Mouse (Mus musculus) intestine, embryonic 16.5 days (tissue): Measurements from ENCODE around the gene Tmem156. TPM values are rescaled to one million over a fixed set of nuclear protein-coding genes. Genes with fewer than 3 reads are reported as not detected.

Experiments used
- ATAC-seq: fragments of 200-750 bp; cut with Nextera tagmentation; 2 replicates; pipeline ENCODE4 v1.8.0; 2017; ENCODE audit warnings: moderate TSS enrichment, moderate library complexity
- H3K27ac ChIP-seq: fragments of 300-500 bp; sonication (generic); 2 replicates; pipeline ENCODE4 v1.5.1; 2014; ENCODE audit warnings: mild to moderate bottlenecking, low read length
- H3K27me3 ChIP-seq: fragments of 300-500 bp; sonication (generic); replicated peaks from 2 replicates; pipeline ENCODE4 v1.6.1; 2014; ENCODE audit warnings: low read length, control low read depth, mixed read lengths; ENCODE audit not compliant: control insufficient read depth, insufficient read depth
- H3K36me3 ChIP-seq: fragments of 300-500 bp; sonication (generic); 2 replicates; pipeline ENCODE4 v1.6.1; 2014; ENCODE audit warnings: low read length, control low read depth; ENCODE audit not compliant: control insufficient read depth, insufficient read depth
- H3K4me1 ChIP-seq: fragments of 300-500 bp; sonication (generic); 2 replicates; pipeline ENCODE4 v1.6.1; 2014; ENCODE audit warnings: low read length, control low read depth, mixed read lengths; ENCODE audit not compliant: control insufficient read depth, insufficient read depth
- H3K4me2 ChIP-seq: fragments of 300-500 bp; sonication (generic); 2 replicates; pipeline ENCODE4 v1.6.1; 2014; ENCODE audit warnings: low read depth, low read length, control low read depth
- H3K4me3 ChIP-seq: fragments of 300-500 bp; sonication (generic); 2 replicates; pipeline ENCODE4 v1.5.1; 2014; ENCODE audit warnings: mild to moderate bottlenecking, low read length
- H3K9ac ChIP-seq: fragments of 300-500 bp; sonication (generic); 2 replicates; pipeline ENCODE4 v1.6.1; 2014; ENCODE audit warnings: low read depth, low read length
- H3K9me3 ChIP-seq: fragments of 300-500 bp; sonication (generic); 2 replicates; pipeline ENCODE4 v1.6.1; 2016; ENCODE audit warnings: low read length, control low read depth; ENCODE audit not compliant: control insufficient read depth
- WGBS: fragments of 180-500 bp; shearing (Covaris S2); extraction: QIAGEN DNeasy Blood & Tissue Kit; methylation state at CpG from one replicate; pipeline ENCODE4 v1.1.7; 2014; 5-methylcytosine and 5-hydroxymethylcytosine counted together
- polyA plus RNA-seq: library from polyadenylated mRNA; unstranded; fragments of >200 nt; fragmentation: Nextera tagmentation; extraction: Ambion mirVana; gene quantifications from 2 replicates; pipeline ENCODE4 v1.2.1, GENCODE M21; 2015

Tmem156 gene
- polyA plus RNA-seq, 1 experiment from 2014 or later, result 2.1 TPM

DNA sequence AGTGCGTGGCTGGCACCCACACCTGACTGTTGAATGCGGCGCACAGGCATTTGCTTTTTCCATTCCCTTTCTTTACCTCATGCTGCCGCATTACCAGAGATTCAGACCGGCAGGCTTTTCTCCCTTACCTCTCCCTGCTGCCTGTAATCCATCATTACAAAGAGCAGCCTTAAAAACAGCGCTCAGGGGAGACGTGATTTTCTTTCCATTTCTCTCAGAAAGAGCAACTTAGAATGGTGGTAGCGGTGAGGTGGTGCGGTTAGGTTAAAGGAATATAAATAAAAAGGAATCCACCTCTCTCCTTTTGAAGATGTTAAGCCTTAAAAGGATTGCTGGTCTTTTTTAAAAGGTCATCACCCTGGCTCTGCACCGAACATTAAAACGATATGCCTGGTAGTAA lies 22.1 kb downstream of the Tmem156 start:
- 62% methylated on average over 11 of the region's 11 CpGs for WGBS
- no peaks in the 10 kb centered on the region for H3K4me1 ChIP-seq

DNA sequence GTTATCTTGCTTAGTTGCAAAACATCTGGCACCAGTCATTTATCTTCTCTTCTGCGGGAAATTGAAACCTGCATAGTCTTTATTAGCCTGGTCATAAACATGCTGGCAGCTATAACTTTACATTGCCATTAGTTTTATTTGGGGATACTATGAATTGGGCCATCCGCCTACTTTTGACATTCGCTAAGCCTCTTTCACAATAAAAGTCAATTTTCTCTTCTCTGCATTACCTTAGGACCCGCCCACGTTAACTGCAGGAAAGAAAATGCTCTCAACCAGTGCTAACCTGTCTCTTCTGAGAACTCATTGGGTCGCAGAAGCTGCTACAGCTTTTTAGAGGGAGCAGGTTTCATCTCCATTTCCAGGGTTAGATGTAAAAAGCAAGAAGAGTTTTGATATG lies 23.8 kb downstream of the Tmem156 start:
- no peaks in the 10 kb centered on the region for H3K36me3 ChIP-seq
- H3K4me1 ChIP-seq, result no peaks in the 10 kb centered on the region
- ATAC-seq, result no peak
- WGBS, result 66% methylated on average over 6 of the region's 6 CpGs
- H3K27ac ChIP-seq, result no peak overlapping the region
- H3K9me3 ChIP-seq, result no peaks in the 10 kb centered on the region
- H3K9ac ChIP-seq, result no peak overlapping the region
- H3K4me3 ChIP-seq, result no peak overlapping the region
- H3K27me3 ChIP-seq, result no peaks in the 10 kb centered on the region
- H3K4me2 ChIP-seq, result no peak overlapping the region

More for the DNA sequence above, 22.1 kb downstream of the Tmem156 start:
- no peaks in the 10 kb centered on the region for H3K27me3 ChIP-seq
- no peak overlapping the region for H3K4me3 ChIP-seq
- H3K9ac ChIP-seq, result no peak overlapping the region
- no peak overlapping the region for H3K4me2 ChIP-seq
- no peak for ATAC-seq
- H3K27ac ChIP-seq, result no peak overlapping the region
- H3K36me3 ChIP-seq, result no peaks in the 10 kb centered on the region
- no peaks in the 10 kb centered on the region for H3K9me3 ChIP-seq

DNA sequence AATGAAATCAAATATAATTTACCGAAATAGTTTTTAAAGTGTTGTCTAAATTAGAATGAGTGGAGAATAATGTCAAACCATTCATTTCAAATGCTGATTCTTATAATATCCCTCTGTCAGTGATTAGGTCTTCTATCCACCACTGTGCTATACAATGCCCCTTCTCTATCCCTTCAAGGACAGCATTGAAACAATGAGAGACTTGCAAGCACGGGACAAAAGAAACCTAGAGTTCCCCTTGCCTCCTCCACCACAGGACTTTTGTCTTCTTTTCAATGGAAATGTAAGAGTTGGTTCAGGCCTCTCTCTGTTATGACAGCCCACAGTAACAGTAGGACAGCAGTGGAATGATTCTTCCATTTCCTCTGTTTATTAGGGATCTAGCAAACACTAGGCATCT lies 28.7 kb downstream of the Tmem156 start:
- H3K27ac ChIP-seq, result no peak overlapping the region
- no peaks in the 10 kb centered on the region for H3K4me1 ChIP-seq
- 82% methylated on average over 2 of the region's 2 CpGs for WGBS
- H3K4me3 ChIP-seq, result no peak overlapping the region
- no peaks in the 10 kb centered on the region for H3K27me3 ChIP-seq
- no peak for ATAC-seq
- no peaks in the 10 kb centered on the region for H3K36me3 ChIP-seq
- H3K9me3 ChIP-seq, result no peaks in the 10 kb centered on the region
- no peak overlapping the region for H3K4me2 ChIP-seq
- no peak overlapping the region for H3K9ac ChIP-seq

DNA sequence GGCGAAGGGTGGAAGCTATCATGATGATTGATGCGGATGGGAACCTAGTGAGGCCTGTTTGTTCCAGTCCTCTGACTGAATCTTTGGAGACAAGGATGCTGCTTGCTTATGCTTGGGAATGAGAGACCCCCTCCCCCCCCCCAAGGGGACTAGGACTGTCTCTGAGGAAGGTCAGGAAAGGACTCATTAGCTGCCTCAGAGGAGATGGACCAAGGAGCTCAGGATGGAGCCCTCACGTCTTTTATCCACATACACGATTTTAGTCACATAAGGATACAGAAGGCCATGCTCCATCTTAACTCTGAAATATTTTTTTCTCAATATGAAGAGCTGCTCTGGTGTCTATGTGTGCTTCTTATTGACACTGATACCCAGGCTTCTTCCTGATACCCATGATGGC lies 29.7 kb downstream of the Tmem156 start:
- H3K9ac ChIP-seq, result no peak overlapping the region
- no peaks in the 10 kb centered on the region for H3K9me3 ChIP-seq
- WGBS, result 89% methylated on average over 4 of the region's 4 CpGs

DNA sequence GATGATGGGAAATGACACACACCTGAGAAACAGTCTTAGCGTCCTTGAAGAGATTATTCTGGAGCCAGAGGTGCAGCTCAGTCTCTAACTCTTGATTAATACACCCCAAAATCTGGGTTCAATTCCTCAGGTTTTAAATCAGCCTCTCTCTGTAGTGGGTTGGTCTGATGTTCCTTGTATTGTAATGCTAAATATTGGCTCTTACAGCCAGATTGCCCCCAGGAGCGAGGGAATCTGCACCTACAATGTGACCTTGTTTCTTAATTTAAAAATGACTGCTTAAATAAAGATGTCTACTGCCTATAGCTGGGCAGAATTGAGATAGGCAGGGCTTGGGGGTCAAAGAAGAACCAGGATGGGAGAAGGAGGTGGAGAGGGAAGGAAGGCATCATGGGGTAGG lies 32.1 kb downstream of the Tmem156 start:
- H3K36me3 ChIP-seq, result no peaks in the 10 kb centered on the region
- no peak for ATAC-seq
- no peaks in the 10 kb centered on the region for H3K9me3 ChIP-seq
- no peak overlapping the region for H3K27ac ChIP-seq
- no peak overlapping the region for H3K4me2 ChIP-seq
- H3K27me3 ChIP-seq, result no peaks in the 10 kb centered on the region
- H3K9ac ChIP-seq, result no peak overlapping the region
- WGBS, result 85% methylated on average over 2 of the region's 2 CpGs
- no peaks in the 10 kb centered on the region for H3K4me1 ChIP-seq
- no peak overlapping the region for H3K4me3 ChIP-seq

More for the DNA sequence above, 29.7 kb downstream of the Tmem156 start:
- ATAC-seq, result no peak
- H3K27me3 ChIP-seq, result no peaks in the 10 kb centered on the region
- H3K36me3 ChIP-seq, result no peaks in the 10 kb centered on the region
- H3K4me3 ChIP-seq, result no peak overlapping the region
- H3K4me2 ChIP-seq, result no peak overlapping the region
- no peaks in the 10 kb centered on the region for H3K4me1 ChIP-seq
- no peak overlapping the region for H3K27ac ChIP-seq

DNA sequence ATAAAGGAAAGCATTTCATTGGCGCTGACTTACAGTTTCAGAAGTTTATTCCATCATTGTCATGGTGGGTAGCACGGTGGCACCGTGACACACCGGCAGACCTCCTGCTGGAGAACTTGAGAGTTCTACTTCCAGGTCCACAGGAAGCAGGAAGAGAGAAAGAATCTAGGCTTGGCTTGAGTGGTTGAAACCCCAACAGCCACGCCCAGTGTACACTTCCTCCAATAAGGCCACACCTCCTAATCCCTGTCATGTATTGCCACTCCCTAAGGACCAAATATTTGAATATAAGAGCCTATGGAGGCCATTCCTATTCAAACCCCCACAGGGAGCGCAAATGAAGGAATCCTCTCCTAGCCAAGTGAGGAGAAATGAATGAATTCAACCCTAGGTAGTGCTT lies 34.3 kb downstream of the Tmem156 start:
- no peaks in the 10 kb centered on the region for H3K36me3 ChIP-seq
- H3K9me3 ChIP-seq, result no peaks in the 10 kb centered on the region
- no peak overlapping the region for H3K4me3 ChIP-seq
- WGBS, result 92% methylated on average over 6 of the region's 6 CpGs
- no peaks in the 10 kb centered on the region for H3K4me1 ChIP-seq
- no peaks in the 10 kb centered on the region for H3K27me3 ChIP-seq
- no peak overlapping the region for H3K27ac ChIP-seq
- H3K4me2 ChIP-seq, result no peak overlapping the region
- no peak for ATAC-seq
- no peak overlapping the region for H3K9ac ChIP-seq

DNA sequence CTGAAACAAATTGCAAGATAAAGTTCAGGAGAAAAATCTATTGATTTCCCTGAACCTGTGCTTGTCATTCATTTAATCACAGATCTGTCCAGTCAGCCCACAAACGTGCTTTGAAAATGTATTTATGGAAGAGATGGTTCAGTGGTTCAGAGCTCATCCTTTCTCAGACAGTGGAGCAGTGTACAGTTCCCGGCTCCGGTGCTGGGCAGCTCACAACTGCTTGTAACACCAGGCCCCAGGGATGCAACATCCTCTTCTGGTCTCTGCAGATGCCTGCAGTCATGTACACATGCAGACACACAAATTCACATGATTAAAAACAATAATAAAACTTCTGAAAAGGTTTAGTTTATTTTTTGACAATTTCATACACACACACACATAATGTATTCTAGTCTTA lies 40.4 kb downstream of the Tmem156 start:
- Histone ChIP-seq H3K4me2 (no peak overlapping the region), H3K4me1 (no peaks in the 10 kb centered on the region), H3K27me3 (no peaks in the 10 kb centered on the region), H3K36me3 (no peaks in the 10 kb centered on the region), H3K4me3 (no peak overlapping the region), H3K9ac (no peak overlapping the region), H3K9me3 (no peaks in the 10 kb centered on the region), H3K27ac (no peak overlapping the region)
- no peak for ATAC-seq
- 73% methylated on average over 3 of the region's 3 CpGs for WGBS

DNA sequence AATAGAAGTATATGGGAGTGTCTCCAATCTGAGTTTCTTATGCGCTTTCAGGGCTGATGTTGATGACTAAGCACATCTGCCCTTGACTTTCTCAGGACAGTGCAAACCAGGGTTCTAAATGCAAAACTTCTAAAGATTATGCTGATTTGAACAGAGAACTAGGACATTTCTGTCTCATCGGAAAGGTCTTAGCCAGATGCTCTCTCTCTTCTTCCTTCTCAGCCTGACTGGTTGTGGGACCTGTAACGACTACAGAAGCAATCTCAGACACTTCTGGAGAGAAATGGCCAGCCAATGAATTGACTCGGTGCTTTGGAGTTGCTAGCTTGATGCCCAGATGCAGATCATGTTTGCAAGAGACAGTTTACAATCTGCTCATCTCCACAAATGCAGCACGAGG lies 42.1 kb downstream of the Tmem156 start:
- Histone ChIP-seq H3K9ac (no peak overlapping the region), H3K9me3 (no peaks in the 10 kb centered on the region), H3K27ac (no peak overlapping the region), H3K4me2 (no peak overlapping the region), H3K4me1 (no peaks in the 10 kb centered on the region), H3K4me3 (no peak overlapping the region), H3K36me3 (no peaks in the 10 kb centered on the region), H3K27me3 (no peaks in the 10 kb centered on the region)
- WGBS, result 77% methylated on average over 5 of the region's 5 CpGs
- no peak for ATAC-seq

DNA sequence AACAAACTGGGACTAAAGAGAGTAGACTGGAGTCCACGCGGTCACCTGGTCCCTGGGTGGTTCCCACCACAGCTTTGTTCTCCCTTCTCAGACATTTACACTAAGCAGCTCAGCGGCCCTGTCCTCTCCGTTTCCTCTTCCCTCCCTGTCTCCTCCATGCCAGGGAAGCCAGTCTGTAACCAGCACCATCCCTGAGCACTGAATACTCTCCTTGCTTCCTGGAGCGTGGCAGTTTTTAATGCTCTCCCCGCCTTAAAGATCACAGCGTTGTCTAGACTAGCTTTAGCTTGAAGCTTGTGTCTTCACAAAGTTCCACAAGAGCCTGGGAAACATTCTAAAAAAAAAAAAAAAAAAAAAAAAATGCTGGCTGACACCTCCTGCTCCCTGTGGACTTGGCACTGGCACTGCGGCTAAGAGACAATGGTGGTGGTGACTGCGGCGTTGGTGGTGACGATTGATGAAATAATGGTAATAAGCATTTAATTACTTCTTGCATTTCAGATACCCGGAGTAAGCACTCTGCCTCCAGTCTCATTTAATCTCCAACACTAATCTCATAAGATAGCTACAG lies 44.6 kb downstream of the Tmem156 start:
- Histone ChIP-seq H3K9ac (no peak overlapping the region), H3K27ac (no peak overlapping the region), H3K4me1 (no peaks in the 10 kb centered on the region), H3K9me3 (no peaks in the 10 kb centered on the region), H3K4me3 (no peak overlapping the region), H3K36me3 (no peaks in the 10 kb centered on the region), H3K4me2 (no peak overlapping the region), H3K27me3 (no peaks in the 10 kb centered on the region)
- 63% methylated on average over 12 of the region's 12 CpGs for WGBS
- no peak for ATAC-seq
